Mouse (Mus musculus) heart, adult 2 months (tissue): ENCODE data around the gene Zfp37. TPM values are rescaled to one million over a fixed set of nuclear protein-coding genes. Genes with fewer than 3 reads are reported as not detected.

Experiments
- DNase-seq, 2 experiments: peaks; one replicate each; pipeline ENCODE4 v3.0.0; 2021
- H3K27ac ChIP-seq: fragments of 200-600 bp; 2 replicates; pipeline ENCODE4 v1.8.1; 2022
- H3K27me3 ChIP-seq: fragments of 200-500 bp; 2 replicates; pipeline ENCODE4 v1.6.1; 2012; ENCODE audit warnings: mild to moderate bottlenecking, low read length, inconsistent platforms, mixed read lengths; ENCODE audit not compliant: control insufficient read depth, insufficient read depth
- H3K36me3 ChIP-seq: fragments of 200-500 bp; 2 replicates; pipeline ENCODE4 v1.6.1; 2012; ENCODE audit warnings: low read length, inconsistent platforms; ENCODE audit not compliant: control insufficient read depth, insufficient read depth
- H3K4me1 ChIP-seq: fragments of 200-500 bp; 2 replicates; pipeline ENCODE4 v1.6.1; 2011; ENCODE audit warnings: low read length; ENCODE audit not compliant: control insufficient read depth, insufficient read depth
- H3K4me3 ChIP-seq: fragments of 200-600 bp; 2 replicates; pipeline ENCODE4 v1.8.1; 2022
- H3K79me2 ChIP-seq: fragments of 200-500 bp; replicated peaks from 2 replicates; pipeline ENCODE4 v1.6.1; 2012; ENCODE audit warnings: mild to moderate bottlenecking, inconsistent platforms, low read length, moderate library complexity, mixed read lengths; ENCODE audit not compliant: control insufficient read depth, insufficient read depth
- H3K9ac ChIP-seq: fragments of 200-500 bp; 2 replicates; pipeline ENCODE4 v1.6.1; 2012; ENCODE audit warnings: low read depth, mild to moderate bottlenecking, control low read depth, inconsistent platforms, low read length, mixed read lengths
- CTCF ChIP-seq: fragments of 200-600 bp; IDR thresholded peaks from 2 replicates; pipeline ENCODE4 v1.8.1; 2022; ENCODE audit warnings: antibody characterized with exemption, mild to moderate bottlenecking, moderate library complexity
- EP300 ChIP-seq: fragments of 200-500 bp; IDR thresholded peaks from 2 replicates; pipeline ENCODE4 v1.6.1; 2011; ENCODE audit warnings: low read depth, low read length, control low read depth; ENCODE audit not compliant: insufficient read depth
- POLR2A ChIP-seq: fragments of 200-500 bp; IDR thresholded peaks from 2 replicates; pipeline ENCODE4 v1.6.1; 2011; ENCODE audit warnings: mild to moderate bottlenecking, low read depth, low read length, control low read depth; ENCODE audit not compliant: insufficient read depth
- WGBS: fragments of 180-500 bp; shearing (Covaris S2); methylation state at CpG from one replicate; pipeline ENCODE4 v1.1.7; 2018; 5-methylcytosine and 5-hydroxymethylcytosine counted together
- intact Hi-C: fragments of 180-260 bp; cut with DNase I; formaldehyde crosslinking; loops from one replicate; pipeline ENCODE4 v1.15.1; 2025
- polyA plus RNA-seq: library from polyadenylated mRNA; depleted of rRNA; stranded (reverse); fragments of >200 nt; gene quantifications from 2 replicates; pipeline ENCODE4 v1.2.3, GENCODE M21; 2012
- total RNA-seq, 2 experiments: library from RNA; stranded (reverse); gene quantifications; 2 replicates each; pipeline ENCODE4 v1.2.3; 2021

Zfp37 gene
- total and polyA plus RNA-seq, 3 experiments, result 0.25 to 2.0 (median 1.5) TPM

- Histone ChIP-seq H3K4me3 (no peak overlapping the region), H3K4me1 (no peaks in the 10 kb centered on the region), H3K79me2 (no peaks in the 10 kb centered on the region), H3K27me3 (no peaks in the 10 kb centered on the region), H3K27ac (no peak overlapping the region), H3K36me3 (no peaks in the 10 kb centered on the region), H3K9ac (no peak overlapping the region)
- intact Hi-C loops, result no loop called here
- WGBS, result 76% methylated on average over 1 of the region's 1 CpGs
- TF ChIP-seq EP300, result no peak
- no peak for TF ChIP-seq CTCF
- TF ChIP-seq POLR2A, result no peak
- DNase-seq, result no peak
Observed at GRCm38 (mm10) chr4:62230153-62230552, 694 bp downstream of the Zfp37 start.

GRCm38 (mm10) chr4:62229448-62229847 lies 1.4 kb downstream of the Zfp37 start:
- no peaks in the 10 kb centered on the region for H3K79me2 ChIP-seq
- no peak overlapping the region for H3K4me3 ChIP-seq
- H3K27me3 ChIP-seq, result no peaks in the 10 kb centered on the region
- no peak overlapping the region for H3K9ac ChIP-seq
- whole genome bisulfite sequencing, result 81% methylated on average over 7 of the region's 7 CpGs
- H3K4me1 ChIP-seq, result no peaks in the 10 kb centered on the region
- H3K27ac ChIP-seq, result no peak overlapping the region
- TF ChIP-seq CTCF (peak; percentile 70), POLR2A (no peak), EP300 (no peak)
- intact Hi-C loops, result loop anchor here (5.0 kb wide), 1 partner anchor 97 kb away; no protein-coding TSS in a partner anchor
- DNase-seq, result no peak
- no peaks in the 10 kb centered on the region for H3K36me3 ChIP-seq

- no peak overlapping the region for H3K27ac ChIP-seq
- DNase-seq, result peak; percentile 24 to 59
- 27% methylated on average over 10 of the region's 10 CpGs for WGBS
- intact Hi-C loops, result loop anchor here (5.0 kb wide), 1 partner anchor 96 kb away; no protein-coding TSS in a partner anchor
- no peaks in the 10 kb centered on the region for H3K36me3 ChIP-seq
- H3K4me1 ChIP-seq, result no peaks in the 10 kb centered on the region
- TF ChIP-seq POLR2A (no peak), CTCF (peak; percentile 80)
- H3K27me3 ChIP-seq, result no peaks in the 10 kb centered on the region
- no peak overlapping the region for H3K4me3 ChIP-seq
- H3K9ac ChIP-seq, result no peak overlapping the region
- H3K79me2 ChIP-seq, result no peaks in the 10 kb centered on the region
Observed at GRCm38 (mm10) chr4:62228391-62228790, 2.5 kb downstream of the Zfp37 start.

- H3K4me3 ChIP-seq, result no peak overlapping the region
- no peak overlapping the region for H3K27ac ChIP-seq
- no peaks in the 10 kb centered on the region for H3K36me3 ChIP-seq
- no peak for DNase-seq
- H3K9ac ChIP-seq, result no peak overlapping the region
- no peaks in the 10 kb centered on the region for H3K4me1 ChIP-seq
- H3K27me3 ChIP-seq, result no peaks in the 10 kb centered on the region
- TF ChIP-seq EP300, result no peak
- no peak for TF ChIP-seq POLR2A
- no peak for TF ChIP-seq CTCF
- H3K79me2 ChIP-seq, result no peaks in the 10 kb centered on the region
- intact Hi-C loops, result no loop called here
- 74% methylated on average over 2 of the region's 2 CpGs for WGBS
Observed at GRCm38 (mm10) chr4:62213490-62213889, 17.4 kb downstream of the Zfp37 start.

- Histone ChIP-seq H3K9ac (no peak overlapping the region), H3K4me1 (no peaks in the 10 kb centered on the region), H3K79me2 (no peaks in the 10 kb centered on the region), H3K36me3 (no peaks in the 10 kb centered on the region; the same call in 1 of the 2 replicates), H3K27me3 (no peaks in the 10 kb centered on the region), H3K4me3 (no peak overlapping the region), H3K27ac (no peak overlapping the region)
- WGBS, result 47% methylated on average over 4 of the region's 4 CpGs
- DNase-seq, result no peak
- intact Hi-C loops, result no loop called here
- TF ChIP-seq EP300, result no peak
- no peak for TF ChIP-seq CTCF
- TF ChIP-seq POLR2A, result no peak
Observed at GRCm38 (mm10) chr4:62210035-62210434, 20.8 kb downstream of the Zfp37 start.

- peak overlapping the region; percentile 89 for H3K4me3 ChIP-seq
- H3K36me3 ChIP-seq, result no peaks in the 10 kb centered on the region; the same call in 1 of the 2 replicates
- no peaks in the 10 kb centered on the region for H3K4me1 ChIP-seq
- peak overlapping the region; percentile 86 for H3K27ac ChIP-seq
- 6% methylated on average over 19 of the region's 19 CpGs for WGBS
- intact Hi-C loops, result loop anchor here (5.0 to 10.0 kb wide), 2 partner anchors 78 to 316 kb away; partner anchors contain the start of genes 4933430I17Rik and Pole3
- H3K27me3 ChIP-seq, result no peaks in the 10 kb centered on the region
- no peak for DNase-seq
- TF ChIP-seq CTCF, result no peak
- no peak for TF ChIP-seq POLR2A
- TF ChIP-seq EP300, result no peak
- H3K79me2 ChIP-seq, result no peaks in the 10 kb centered on the region
- H3K9ac ChIP-seq, result peak overlapping the region; percentile 67
Observed at GRCm38 (mm10) chr4:62208696-62209380, 22.0 kb downstream of the Zfp37 start.
